Mouse (Mus musculus): ENCODE data around the gene Rnd2. TPM values are rescaled to one million over a fixed set of nuclear protein-coding genes. Genes with fewer than 3 reads are reported as not detected.
"Not testable (repeated sequence)": the region's sequence is repeated elsewhere in the genome, so short reads cannot be mapped to it uniquely, and the experiment has no call there.

The Rnd2 gene
- total RNA-seq, 2 experiments from 2014 or later = 141 to 159 TPM

GRCm38 (mm10) chr11:101472336-101472735 is 7.5 kb downstream of the Rnd2 start:
- TF ChIP-seq CTCF (IDR thresholded peaks at IDR 0.05) = no peak
- DNase-seq (ENCODE audit: extremely low spot score in 1 of 2, low spot score in 2 of 2) = no peak
- intact Hi-C loops (cut with DNase I) = no loop called here
- Histone ChIP-seq H3K27ac (peak overlapping the region; percentile 4; the same call in 1 of the 2 replicates), H3K4me3 (no peak overlapping the region)

GRCm38 (mm10) chr11:101473686-101474085 is 8.9 kb downstream of the Rnd2 start:
- intact Hi-C loops (cut with DNase I); DNase-seq (ENCODE audit: extremely low spot score in 1 of 2, low spot score in 2 of 2); H3K4me3 ChIP-seq; H3K27ac ChIP-seq: not testable (repeated sequence)

- intact Hi-C loops (cut with DNase I) = no loop called here
- no peak overlapping the region for H3K27ac ChIP-seq
- no peak for DNase-seq (ENCODE audit: extremely low spot score in 1 of 2, low spot score in 2 of 2)
- no peak overlapping the region for H3K4me3 ChIP-seq
- no peak for TF ChIP-seq CTCF (IDR thresholded peaks at IDR 0.05)
These were observed 9.5 kb downstream of the Rnd2 start for GRCm38 (mm10) chr11:101474298-101474697.

- H3K27ac ChIP-seq; H3K4me3 ChIP-seq; DNase-seq (ENCODE audit: extremely low spot score in 1 of 2, low spot score in 2 of 2); intact Hi-C loops (cut with DNase I): not testable (repeated sequence)
These were observed 11.6 kb downstream of the Rnd2 start for GRCm38 (mm10) chr11:101476361-101476760.

- no peak for DNase-seq (ENCODE audit: extremely low spot score in 1 of 2, low spot score in 2 of 2)
- Histone ChIP-seq H3K4me3 (no peak overlapping the region), H3K27ac (no peak overlapping the region)
- TF ChIP-seq CTCF (IDR thresholded peaks at IDR 0.05) = no peak
- intact Hi-C loops (cut with DNase I) = no loop called here
These were observed 12.4 kb downstream of the Rnd2 start for GRCm38 (mm10) chr11:101477194-101477551.

GRCm38 (mm10) chr11:101477552-101478211 is 12.9 kb downstream of the Rnd2 start:
- Histone ChIP-seq H3K4me3 (no peak overlapping the region), H3K27ac (no peak overlapping the region)
- intact Hi-C loops (cut with DNase I) = no loop called here
- DNase-seq (ENCODE audit: extremely low spot score in 1 of 2, low spot score in 2 of 2) = no peak
- no peak for TF ChIP-seq CTCF (IDR thresholded peaks at IDR 0.05)

- H3K4me3 ChIP-seq = peak overlapping the region; percentile 16; the same call in 1 of the 2 replicates
- H3K27ac ChIP-seq = no peak overlapping the region
- TF ChIP-seq CTCF (IDR thresholded peaks at IDR 0.05) = no peak
- intact Hi-C loops (cut with DNase I) = no loop called here
- DNase-seq (ENCODE audit: extremely low spot score in 1 of 2, low spot score in 2 of 2) = no peak
These were observed 14.4 kb downstream of the Rnd2 start for GRCm38 (mm10) chr11:101479171-101479635.

GRCm38 (mm10) chr11:101480912-101481311 is 16.1 kb downstream of the Rnd2 start:
- intact Hi-C loops (cut with DNase I) = no loop called here
- DNase-seq (ENCODE audit: extremely low spot score in 1 of 2, low spot score in 2 of 2) = no peak
- H3K27ac ChIP-seq = no peak overlapping the region
- no peak for TF ChIP-seq CTCF (IDR thresholded peaks at IDR 0.05)
- H3K4me3 ChIP-seq = no peak overlapping the region

GRCm38 (mm10) chr11:101483804-101484203 is 19.0 kb downstream of the Rnd2 start:
- no peak overlapping the region for H3K4me3 ChIP-seq
- H3K27ac ChIP-seq = no peak overlapping the region
- DNase-seq (ENCODE audit: extremely low spot score in 1 of 2, low spot score in 2 of 2) = no peak
- intact Hi-C loops (cut with DNase I) = no loop called here
- TF ChIP-seq CTCF (IDR thresholded peaks at IDR 0.05) = no peak

- intact Hi-C loops (cut with DNase I) = no loop called here
- no peak for DNase-seq (ENCODE audit: extremely low spot score in 1 of 2, low spot score in 2 of 2)
- TF ChIP-seq CTCF (IDR thresholded peaks at IDR 0.05) = no peak
- Histone ChIP-seq H3K4me3 (no peak overlapping the region), H3K27ac (no peak overlapping the region)
These were observed 19.4 kb downstream of the Rnd2 start for GRCm38 (mm10) chr11:101484245-101484644.

GRCm38 (mm10) chr11:101484814-101485213 is 20.0 kb downstream of the Rnd2 start:
- Histone ChIP-seq H3K4me3 (no peak overlapping the region), H3K27ac (no peak overlapping the region)
- intact Hi-C loops (cut with DNase I) = no loop called here
- no peak for DNase-seq (ENCODE audit: extremely low spot score in 1 of 2, low spot score in 2 of 2)
- no peak for TF ChIP-seq CTCF (IDR thresholded peaks at IDR 0.05)

- no peak for DNase-seq (ENCODE audit: extremely low spot score in 1 of 2, low spot score in 2 of 2)
- intact Hi-C loops (cut with DNase I) = no loop called here
- Histone ChIP-seq H3K4me3 (no peak overlapping the region), H3K27ac (no peak overlapping the region)
- no peak for TF ChIP-seq CTCF (IDR thresholded peaks at IDR 0.05)
These were observed 20.8 kb downstream of the Rnd2 start for GRCm38 (mm10) chr11:101485509-101486028.

GRCm38 (mm10) chr11:101486126-101486525 is 21.3 kb downstream of the Rnd2 start:
- Histone ChIP-seq H3K4me3 (no peak overlapping the region), H3K27ac (no peak overlapping the region)
- DNase-seq (ENCODE audit: extremely low spot score in 1 of 2, low spot score in 2 of 2) = no peak
- intact Hi-C loops (cut with DNase I) = no loop called here
- TF ChIP-seq CTCF (IDR thresholded peaks at IDR 0.05) = no peak

Data from left cerebral cortex, adult 2 months (tissue).